32 mouse cellular contexts compared by ENCODE assay signal in the genomic region with DNA sequence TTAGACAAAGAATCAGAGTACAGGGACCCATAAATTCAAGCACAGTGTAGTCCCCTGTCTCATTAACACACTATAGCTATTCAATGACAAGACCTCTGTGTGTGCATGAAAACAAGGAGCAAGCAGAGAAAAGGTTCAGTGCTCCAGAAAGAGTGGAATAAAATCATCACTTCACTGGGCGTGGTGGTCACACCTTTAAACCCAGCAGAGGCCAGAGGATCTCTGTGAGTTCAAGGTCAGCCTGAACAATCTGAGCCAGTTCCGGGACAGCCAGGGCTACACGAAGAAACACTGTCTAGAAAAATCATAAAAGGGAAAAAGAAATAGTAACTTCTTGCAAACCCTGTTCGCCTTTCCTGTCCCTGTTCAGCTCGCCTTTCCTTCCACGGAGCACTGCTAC. TPM values are rescaled to one million over a fixed set of nuclear protein-coding genes. Genes with fewer than 3 reads are reported as not detected.
A peak's percentile ranks its signal among the peaks of the same experiment; 100 is the strongest.
DNase-seq lines count a peak whose midpoint lies in the region; ATAC-seq and TF ChIP-seq lines count a peak whose summit lies in the region.
"Had no signal": no experiment of that assay in that cellular context is flagged by ENCODE, and none has a peak within 500 bp of the region (broad histone marks: within the 10 kb centered on the region; RNA-seq: fewer than 3 reads in every experiment).

No protein-coding gene starts in this region.

- H3K9ac ChIP-seq in ES-E14 (ENCODE audit: insufficient read depth, low read depth, low read length, poor library complexity, severe bottlenecking) = no peak overlapping the region
- no peak overlapping the region for H3K9ac ChIP-seq in intestine, postnatal 0 days (ENCODE audit: low read depth, low read length)
- H3K9ac ChIP-seq in hindbrain, embryonic 12.5 days = no peak overlapping the region
- H3K9ac ChIP-seq: embryonic facial prominence, embryonic 13.5 days; forebrain, embryonic 13.5 days; hindbrain, embryonic 14.5 days; limb, embryonic 15.5 days; lung, embryonic 15.5 days; midbrain, embryonic 15.5 days had no signal

- no peak for TF ChIP-seq CTCF in intestine, postnatal 0 days (IDR thresholded peaks at IDR 0.05; ENCODE audit: low read depth)
- TF ChIP-seq CTCF in small intestine, adult 2 months (IDR thresholded peaks at IDR 0.05; ENCODE audit: extremely low read depth, insufficient read length, insufficient replicate concordance, low read depth, low read length) = no peak

- no peak for DNase-seq in ES-E14 (ENCODE audit: low read depth, low spot score)
- no peak for DNase-seq in urinary bladder, adult 2 months (ENCODE audit: low spot score)
- no peak for DNase-seq in hindbrain, embryonic 10.5 days (ENCODE audit: low spot score)
- DNase-seq: adrenal gland, postnatal 36 days; cerebellum, adult 18-20 months; cerebellum, postnatal 10 days; gastrocnemius, postnatal 25 days; heart, adult 18-20 months; heart, postnatal 36 days; kidney, adult 2 months; kidney, postnatal 10 days; layer of hippocampus, postnatal 36 days; right cerebral cortex, postnatal 25 days; thymus, adult 18-20 months; thymus, postnatal 25 days had no signal

- no peak overlapping the region for H3K4me2 ChIP-seq in intestine, postnatal 0 days (replicated peaks; ENCODE audit: low read depth)
- no peak overlapping the region for H3K4me2 ChIP-seq in hindbrain, embryonic 12.5 days (replicated peaks)
- H3K4me2 ChIP-seq: embryonic facial prominence, embryonic 13.5 days; forebrain, embryonic 13.5 days; heart, embryonic 11.5 days; hindbrain, embryonic 14.5 days; limb, embryonic 15.5 days; lung, embryonic 15.5 days; midbrain, embryonic 15.5 days had no signal

- 53% methylated on average over 6 of the region's 6 CpGs for WGBS in intestine, postnatal 0 days
- 41% methylated on average over 6 of the region's 6 CpGs for WGBS in small intestine, adult 2 months
- WGBS in hindbrain, embryonic 12.5 days = 84% methylated on average over 6 of the region's 6 CpGs
- 89% methylated on average over 6 of the region's 6 CpGs for WGBS in hindbrain, embryonic 10.5 days

- H3K9me3 ChIP-seq in erythroblast, embryonic 14.5 days (ENCODE audit: control insufficient read depth, low read length) = no peaks in the 10 kb centered on the region
- no peaks in the 10 kb centered on the region for H3K9me3 ChIP-seq in ES-E14 (ENCODE audit: control insufficient read depth, insufficient read depth, low read depth, low read length)
- H3K9me3 ChIP-seq in intestine, postnatal 0 days (ENCODE audit: control insufficient read depth) = no peaks in the 10 kb centered on the region
- H3K9me3 ChIP-seq in hindbrain, embryonic 12.5 days (replicated peaks) = no peaks in the 10 kb centered on the region
- H3K9me3 ChIP-seq in hindbrain, embryonic 10.5 days = no peaks in the 10 kb centered on the region
- H3K9me3 ChIP-seq: embryonic facial prominence, embryonic 13.5 days; forebrain, embryonic 13.5 days; limb, embryonic 10.5 days; limb, embryonic 15.5 days; lung, embryonic 15.5 days; midbrain, embryonic 10.5 days; midbrain, embryonic 15.5 days had no signal

- no peak for ATAC-seq in erythroblast, adult 5-6 weeks (replicated peaks; ENCODE audit: low FRiP score, poor library complexity, severe bottlenecking)
- no peak for ATAC-seq in intestine, postnatal 0 days
- ATAC-seq in hindbrain, embryonic 12.5 days (ENCODE audit: low FRiP score) = no peak
- ATAC-seq: forebrain, embryonic 13.5 days; midbrain, embryonic 15.5 days had no signal

- no peaks in the 10 kb centered on the region for H3K27me3 ChIP-seq in erythroblast, embryonic 14.5 days (ENCODE audit: control insufficient read depth)
- no peaks in the 10 kb centered on the region for H3K27me3 ChIP-seq in intestine, postnatal 0 days (replicated peaks; ENCODE audit: control insufficient read depth, insufficient read depth, low read length)
- no peaks in the 10 kb centered on the region for H3K27me3 ChIP-seq in small intestine, adult 2 months (ENCODE audit: control insufficient read depth, insufficient read depth, low read length)
- H3K27me3 ChIP-seq in hindbrain, embryonic 12.5 days = no peaks in the 10 kb centered on the region
- H3K27me3 ChIP-seq in hindbrain, embryonic 10.5 days (ENCODE audit: insufficient read depth, poor library complexity, severe bottlenecking) = no peaks in the 10 kb centered on the region
- H3K27me3 ChIP-seq: embryonic facial prominence, embryonic 13.5 days; forebrain, embryonic 13.5 days; limb, embryonic 15.5 days; lung, embryonic 15.5 days; midbrain, embryonic 15.5 days had no signal

- peak overlapping the region; percentile 65; the same call in 1 of the 2 replicates for H3K27ac ChIP-seq in ES-E14 (ENCODE audit: insufficient read depth, low read depth, low read length, poor library complexity, severe bottlenecking)
- peak overlapping the region; percentile 35; the same call in 1 of the 2 replicates for H3K27ac ChIP-seq in intestine, postnatal 0 days (ENCODE audit: low read depth, low read length)
- peak overlapping the region; percentile 43 for H3K27ac ChIP-seq in small intestine, adult 2 months (ENCODE audit: insufficient read depth, low read depth, low read length)
- no peak overlapping the region for H3K27ac ChIP-seq in hindbrain, embryonic 12.5 days
- no peak overlapping the region for H3K27ac ChIP-seq in hindbrain, embryonic 10.5 days
- H3K27ac ChIP-seq: embryonic facial prominence, embryonic 13.5 days; forebrain, embryonic 13.5 days; hindbrain, embryonic 14.5 days; limb, embryonic 10.5 days; limb, embryonic 15.5 days; lung, embryonic 15.5 days; midbrain, embryonic 10.5 days; midbrain, embryonic 15.5 days had no signal

- peak overlapping the region; percentile 1 for H3K4me3 ChIP-seq in erythroblast, embryonic 14.5 days (replicated peaks)
- peak overlapping the region in 1 of 2 experiments; percentile 5; a peak in 1 of 4 replicates for H3K4me3 ChIP-seq in ES-E14 (ENCODE audit: insufficient read depth in 1 of 2, low read depth in 1 of 2, low read length in 2 of 2, poor library complexity in 1 of 2, severe bottlenecking in 1 of 2)
- H3K4me3 ChIP-seq in intestine, postnatal 0 days (ENCODE audit: low read depth, low read length) = no peak overlapping the region
- H3K4me3 ChIP-seq in small intestine, adult 2 months (ENCODE audit: low read depth, low read length) = no peak overlapping the region
- H3K4me3 ChIP-seq in hindbrain, embryonic 12.5 days = no peak overlapping the region
- H3K4me3 ChIP-seq in hindbrain, embryonic 10.5 days = no peak overlapping the region
- H3K4me3 ChIP-seq: embryonic facial prominence, embryonic 13.5 days; forebrain, embryonic 13.5 days; limb, embryonic 10.5 days; limb, embryonic 15.5 days; lung, embryonic 15.5 days; midbrain, embryonic 10.5 days; midbrain, embryonic 15.5 days had no signal

- in situ Hi-C loops in ES-E14 (cut with MboI; ENCODE audit: low sequenced_read_pairs in 2 of 2, unreplicated experiment in 2 of 2) = no loop called here

- H3K4me1 ChIP-seq in erythroblast, embryonic 14.5 days (ENCODE audit: control insufficient read depth) = peaks cover 74% of the 10 kb centered on the region
- peaks cover 15 to 20% of the 10 kb centered on the region in 2 experiments for H3K4me1 ChIP-seq in ES-E14 (ENCODE audit: control insufficient read depth in 2 of 2, insufficient read depth in 2 of 2, low read length in 2 of 2, poor library complexity in 1 of 2)
- no peaks in the 10 kb centered on the region; the same call in 1 of the 2 replicates for H3K4me1 ChIP-seq in intestine, postnatal 0 days (replicated peaks; ENCODE audit: control insufficient read depth, insufficient read depth, low read length)
- peaks cover 27% of the 10 kb centered on the region for H3K4me1 ChIP-seq in small intestine, adult 2 months (ENCODE audit: control insufficient read depth, insufficient read depth, insufficient read length, low read length)
- H3K4me1 ChIP-seq in hindbrain, embryonic 12.5 days = peaks cover 28% of the 10 kb centered on the region
- H3K4me1 ChIP-seq in hindbrain, embryonic 10.5 days (replicated peaks) = peaks cover 19% of the 10 kb centered on the region

- TF ChIP-seq POLR2A in small intestine, adult 2 months (IDR thresholded peaks at IDR 0.05; ENCODE audit: low read depth, low read length) = no peak

- H3K36me3 ChIP-seq in erythroblast, embryonic 14.5 days (ENCODE audit: control insufficient read depth) = peaks cover 89% of the 10 kb centered on the region
- H3K36me3 ChIP-seq in ES-E14 (ENCODE audit: control insufficient read depth, insufficient read depth, low read length, poor library complexity, severe bottlenecking) = peaks cover 39% of the 10 kb centered on the region
- H3K36me3 ChIP-seq in intestine, postnatal 0 days (ENCODE audit: control insufficient read depth, insufficient read depth) = peaks cover 6% of the 10 kb centered on the region; the same call in 1 of the 2 replicates
- H3K36me3 ChIP-seq in small intestine, adult 2 months (ENCODE audit: control insufficient read depth, insufficient read depth, low read length) = peaks cover 11% of the 10 kb centered on the region
- no peaks in the 10 kb centered on the region for H3K36me3 ChIP-seq in hindbrain, embryonic 12.5 days
- no peaks in the 10 kb centered on the region for H3K36me3 ChIP-seq in hindbrain, embryonic 10.5 days
- H3K36me3 ChIP-seq: midbrain, embryonic 15.5 days had no signal

RNA-seq across cellular contexts. Expression of a gene that starts 5.9 kb away (rescaled TPM):
- polyA plus RNA-seq in erythroblast, embryonic 14.5 days (2012) = 6.8 and 10.8 TPM in 2 replicates
- total RNA-seq in erythroblast, adult 5-6 weeks (2015; ENCODE audit: low replicate concordance) = 43.0 and 50.8 TPM in 2 replicates
- 51.6 and 69.0 TPM in 2 replicates for total RNA-seq in erythroblast, adult 5-6 weeks (2017; ENCODE audit: low replicate concordance)
- 72.6 and 112 TPM in 2 replicates for total RNA-seq in ES-E14 (2012; rRNA removed)
- 5.3 and 7.1 TPM in 2 replicates for polyA plus RNA-seq in intestine, postnatal 0 days (2015; fragmentation: Nextera tagmentation; extraction: Ambion mirVana)
- polyA plus RNA-seq in small intestine, adult 2 months (2012; rRNA removed) = 18.4 and 45.0 TPM in 2 replicates
- 9.8 and 10.1 TPM in 2 replicates for polyA plus RNA-seq in hindbrain, embryonic 12.5 days (2016; fragmentation: Nextera tagmentation; extraction: Ambion mirVana)
- 14.2 and 21.8 TPM in 2 replicates for polyA plus RNA-seq in urinary bladder, adult 2 months (2012; rRNA removed)
- polyA plus RNA-seq in hindbrain, embryonic 10.5 days (2016; fragmentation: Nextera tagmentation; extraction: Ambion mirVana) = 9.5 and 13.5 TPM in 2 replicates

RNA-seq across cellular contexts. Expression of a gene that starts 9.3 kb away (rescaled TPM):
- polyA plus RNA-seq in erythroblast, embryonic 14.5 days (2012) = 0.10 TPM in 1 of 2 replicates, not detected in the other
- total RNA-seq in erythroblast, adult 5-6 weeks (2015; ENCODE audit: low replicate concordance) = 1.2 and 8.6 TPM in 2 replicates
- 2.1 and 2.3 TPM in 2 replicates for total RNA-seq in erythroblast, adult 5-6 weeks (2017; ENCODE audit: low replicate concordance)
- total RNA-seq in ES-E14 (2012; rRNA removed) = 51.7 and 95.7 TPM in 2 replicates
- 15.0 and 15.9 TPM in 2 replicates for polyA plus RNA-seq in intestine, postnatal 0 days (2015; fragmentation: Nextera tagmentation; extraction: Ambion mirVana)
- polyA plus RNA-seq in small intestine, adult 2 months (2012; rRNA removed) = 9.9 and 21.3 TPM in 2 replicates
- 63.0 and 67.8 TPM in 2 replicates for polyA plus RNA-seq in hindbrain, embryonic 12.5 days (2016; fragmentation: Nextera tagmentation; extraction: Ambion mirVana)
- polyA plus RNA-seq in urinary bladder, adult 2 months (2012; rRNA removed) = 60.9 and 66.9 TPM in 2 replicates
- polyA plus RNA-seq in hindbrain, embryonic 10.5 days (2016; fragmentation: Nextera tagmentation; extraction: Ambion mirVana) = 27.7 and 39.8 TPM in 2 replicates

RNA-seq across cellular contexts. Expression of a gene that starts 39.6 kb away (rescaled TPM):
- polyA plus RNA-seq in erythroblast, embryonic 14.5 days (2012) = not detected in 2 replicates
- not detected in 2 replicates for total RNA-seq in erythroblast, adult 5-6 weeks (2015; ENCODE audit: low replicate concordance)
- not detected in 2 replicates for total RNA-seq in erythroblast, adult 5-6 weeks (2017; ENCODE audit: low replicate concordance)
- 7.8 and 12.8 TPM in 2 replicates for total RNA-seq in ES-E14 (2012; rRNA removed)
- 0.27 and 0.35 TPM in 2 replicates for polyA plus RNA-seq in intestine, postnatal 0 days (2015; fragmentation: Nextera tagmentation; extraction: Ambion mirVana)
- 0.91 and 1.3 TPM in 2 replicates for polyA plus RNA-seq in small intestine, adult 2 months (2012; rRNA removed)
- 9.2 and 10.4 TPM in 2 replicates for polyA plus RNA-seq in hindbrain, embryonic 12.5 days (2016; fragmentation: Nextera tagmentation; extraction: Ambion mirVana)
- 0.15 and 0.19 TPM in 2 replicates for polyA plus RNA-seq in urinary bladder, adult 2 months (2012; rRNA removed)
- polyA plus RNA-seq in hindbrain, embryonic 10.5 days (2016; fragmentation: Nextera tagmentation; extraction: Ambion mirVana) = 1.5 and 6.6 TPM in 2 replicates
- total RNA-seq: common myeloid progenitor, adult 5-6 weeks; megakaryocyte progenitor cell, adult 5-6 weeks had no signal

RNA-seq across cellular contexts. Expression of a gene that starts 39.6 kb away (rescaled TPM):
- not detected in 2 replicates for polyA plus RNA-seq in erythroblast, embryonic 14.5 days (2012)
- total RNA-seq in erythroblast, adult 5-6 weeks (2015; ENCODE audit: low replicate concordance) = 0.63 TPM in 1 of 2 replicates, not detected in the other
- not detected in 2 replicates for total RNA-seq in erythroblast, adult 5-6 weeks (2017; ENCODE audit: low replicate concordance)
- total RNA-seq in ES-E14 (2012; rRNA removed) = 0.22 and 0.26 TPM in 2 replicates
- polyA plus RNA-seq in intestine, postnatal 0 days (2015; fragmentation: Nextera tagmentation; extraction: Ambion mirVana) = 26.9 and 29.6 TPM in 2 replicates
- polyA plus RNA-seq in small intestine, adult 2 months (2012; rRNA removed) = 27.5 and 31.4 TPM in 2 replicates
- 47.8 and 59.3 TPM in 2 replicates for polyA plus RNA-seq in hindbrain, embryonic 12.5 days (2016; fragmentation: Nextera tagmentation; extraction: Ambion mirVana)
- polyA plus RNA-seq in urinary bladder, adult 2 months (2012; rRNA removed) = 137 and 139 TPM in 2 replicates
- polyA plus RNA-seq in hindbrain, embryonic 10.5 days (2016; fragmentation: Nextera tagmentation; extraction: Ambion mirVana) = 9.9 and 14.0 TPM in 2 replicates
- total RNA-seq: megakaryocyte progenitor cell, adult 5-6 weeks; neutrophil, adult 5-6 weeks had no signal

Comparison
In these comparisons a context has a peak if more than half of its experiments do, and no peak if none do; other contexts are left out.
1. H3K27ac ChIP-seq: peak in ES-E14 (single experiment), intestine, postnatal 0 days (single experiment) and small intestine, adult 2 months (single experiment); none in hindbrain, embryonic 12.5 days (single experiment) and hindbrain, embryonic 10.5 days (single experiment).